Mouse (Mus musculus): Measurements from ENCODE around the gene Dusp6. TPM values are rescaled to one million over a fixed set of nuclear protein-coding genes. Genes with fewer than 3 reads are reported as not detected.

The Dusp6 gene
- polyA plus RNA-seq, 1 experiment from 2014 or later = 98.5 TPM

DNA sequence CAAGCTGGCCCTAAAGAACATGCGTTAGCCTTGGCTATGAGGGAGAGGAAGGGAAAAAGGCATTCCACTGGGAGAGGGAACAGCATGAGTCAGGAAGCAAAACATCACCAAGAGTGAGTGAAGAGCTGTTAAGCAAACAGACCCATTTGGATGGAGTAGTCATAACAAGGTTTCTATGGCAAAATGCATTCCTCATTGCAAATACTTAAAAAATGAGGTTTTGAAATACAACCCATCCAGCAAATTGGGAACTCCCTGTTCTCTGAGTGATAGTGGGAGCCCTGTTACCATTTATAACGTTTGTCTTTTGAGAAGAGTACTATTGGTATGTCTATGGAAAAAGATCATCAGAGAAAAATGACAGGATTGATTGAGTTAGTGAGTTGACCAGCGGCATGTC, 34.7 kb downstream of the Dusp6 start:
- H3K9ac ChIP-seq (ENCODE audit: low read depth, low read length) = no peak overlapping the region
- no peaks in the 10 kb centered on the region for H3K36me3 ChIP-seq (ENCODE audit: control insufficient read depth, insufficient read depth, low read length)
- WGBS = 66% methylated on average over 3 of the region's 3 CpGs
- H3K27ac ChIP-seq (ENCODE audit: low read depth, low read length) = no peak overlapping the region
- no peaks in the 10 kb centered on the region for H3K9me3 ChIP-seq (ENCODE audit: control insufficient read depth, low read length)
- no peaks in the 10 kb centered on the region for H3K27me3 ChIP-seq (ENCODE audit: control insufficient read depth, insufficient read depth, low read length)
- no peak for ATAC-seq (ENCODE audit: low FRiP score, low TSS enrichment)
- H3K4me1 ChIP-seq (ENCODE audit: control insufficient read depth, insufficient read depth, low read length) = peaks cover 11% of the 10 kb centered on the region; the same call in 1 of the 2 replicates
- no peak overlapping the region for H3K4me2 ChIP-seq (replicated peaks; ENCODE audit: low read depth, low read length)
- H3K4me3 ChIP-seq (ENCODE audit: low read length) = no peak overlapping the region

- H3K9me3 ChIP-seq (ENCODE audit: control insufficient read depth, low read length) = no peaks in the 10 kb centered on the region
- 30% methylated on average over 18 of the region's 18 CpGs for WGBS
- H3K4me1 ChIP-seq (ENCODE audit: control insufficient read depth, insufficient read depth, low read length) = peaks cover 11% of the 10 kb centered on the region; the same call in 1 of the 2 replicates
- no peak overlapping the region for H3K9ac ChIP-seq (ENCODE audit: low read depth, low read length)
- H3K4me3 ChIP-seq (ENCODE audit: low read length) = no peak overlapping the region
- H3K36me3 ChIP-seq (ENCODE audit: control insufficient read depth, insufficient read depth, low read length) = no peaks in the 10 kb centered on the region
- H3K27ac ChIP-seq (ENCODE audit: low read depth, low read length) = no peak overlapping the region
- peak overlapping the region; percentile 17; the same call in 1 of the 2 replicates for H3K4me2 ChIP-seq (replicated peaks; ENCODE audit: low read depth, low read length)
- peak; percentile 35; the same call in 1 of the 2 replicates for ATAC-seq (ENCODE audit: low FRiP score, low TSS enrichment)
- H3K27me3 ChIP-seq (ENCODE audit: control insufficient read depth, insufficient read depth, low read length) = no peaks in the 10 kb centered on the region
Observed at GRCm38 (mm10) chr10:99298328-99299295, 35.6 kb downstream of the Dusp6 start.

GRCm38 (mm10) chr10:99299303-99299702, 36.3 kb downstream of the Dusp6 start:
- Histone ChIP-seq H3K27me3 (ENCODE audit: control insufficient read depth, insufficient read depth, low read length) (no peaks in the 10 kb centered on the region), H3K36me3 (ENCODE audit: control insufficient read depth, insufficient read depth, low read length) (no peaks in the 10 kb centered on the region), H3K9me3 (ENCODE audit: control insufficient read depth, low read length) (no peaks in the 10 kb centered on the region), H3K4me3 (ENCODE audit: low read length) (no peak overlapping the region), H3K4me1 (ENCODE audit: control insufficient read depth, insufficient read depth, low read length) (peaks cover 11% of the 10 kb centered on the region; the same call in 1 of the 2 replicates), H3K27ac (ENCODE audit: low read depth, low read length) (no peak overlapping the region), H3K4me2 (replicated peaks; ENCODE audit: low read depth, low read length) (peak overlapping the region; percentile 17; the same call in 1 of the 2 replicates), H3K9ac (ENCODE audit: low read depth, low read length) (no peak overlapping the region)
- 18% methylated on average over 9 of the region's 9 CpGs for WGBS
- no peak for ATAC-seq (ENCODE audit: low FRiP score, low TSS enrichment)

DNA sequence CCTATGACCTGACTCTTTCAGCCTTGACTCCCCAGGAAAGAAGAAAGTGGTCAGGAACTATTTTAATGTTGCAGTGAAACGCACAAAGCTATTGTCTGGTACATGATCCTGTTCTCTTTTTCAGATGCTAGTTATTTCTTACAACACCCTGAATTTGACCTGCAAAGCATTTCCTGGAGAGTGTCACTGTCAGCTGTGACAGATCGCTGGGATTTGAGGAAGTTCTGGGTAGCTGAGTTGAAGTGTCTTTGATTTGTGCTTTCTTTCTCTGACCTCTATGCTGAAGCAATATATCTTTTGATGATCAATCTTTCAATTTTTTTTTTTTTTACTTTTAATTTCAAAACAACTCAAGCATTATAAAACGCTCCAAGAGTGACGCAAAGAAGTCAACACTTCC, 39.0 kb downstream of the Dusp6 start:
- H3K4me1 ChIP-seq (ENCODE audit: control insufficient read depth, insufficient read depth, low read length) = peaks cover 11% of the 10 kb centered on the region; the same call in 1 of the 2 replicates
- no peaks in the 10 kb centered on the region for H3K27me3 ChIP-seq (ENCODE audit: control insufficient read depth, insufficient read depth, low read length)
- ATAC-seq (ENCODE audit: low FRiP score, low TSS enrichment) = no peak
- WGBS = 30% methylated on average over 4 of the region's 4 CpGs
- H3K9ac ChIP-seq (ENCODE audit: low read depth, low read length) = no peak overlapping the region
- no peaks in the 10 kb centered on the region for H3K9me3 ChIP-seq (ENCODE audit: control insufficient read depth, low read length)
- H3K4me3 ChIP-seq (ENCODE audit: low read length) = no peak overlapping the region
- no peak overlapping the region for H3K4me2 ChIP-seq (replicated peaks; ENCODE audit: low read depth, low read length)
- no peaks in the 10 kb centered on the region for H3K36me3 ChIP-seq (ENCODE audit: control insufficient read depth, insufficient read depth, low read length)
- H3K27ac ChIP-seq (ENCODE audit: low read depth, low read length) = no peak overlapping the region

DNA sequence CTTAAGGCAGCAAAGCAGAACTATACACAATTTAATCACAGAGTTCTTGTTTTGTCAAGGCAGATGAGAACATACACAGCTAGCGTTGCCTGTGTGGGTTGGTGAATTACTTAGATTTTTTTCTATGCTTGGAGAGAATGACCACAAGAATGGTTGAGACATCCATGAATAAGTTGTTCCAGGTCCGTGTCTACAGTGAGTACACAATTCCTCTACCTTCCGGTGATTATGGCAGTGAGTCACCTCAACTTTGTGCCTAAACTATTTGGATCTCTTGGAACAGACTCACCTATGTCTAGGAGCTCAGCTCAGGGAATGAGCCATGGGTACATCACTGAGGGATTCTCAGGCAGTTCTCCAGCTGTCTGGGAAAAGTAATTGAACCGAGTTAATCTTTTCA, 45.8 kb downstream of the Dusp6 start:
- Histone ChIP-seq H3K27ac (ENCODE audit: low read depth, low read length) (no peak overlapping the region), H3K9me3 (ENCODE audit: control insufficient read depth, low read length) (no peaks in the 10 kb centered on the region), H3K4me2 (replicated peaks; ENCODE audit: low read depth, low read length) (no peak overlapping the region), H3K4me1 (ENCODE audit: control insufficient read depth, insufficient read depth, low read length) (no peaks in the 10 kb centered on the region), H3K4me3 (ENCODE audit: low read length) (no peak overlapping the region), H3K27me3 (ENCODE audit: control insufficient read depth, insufficient read depth, low read length) (no peaks in the 10 kb centered on the region), H3K36me3 (ENCODE audit: control insufficient read depth, insufficient read depth, low read length) (no peaks in the 10 kb centered on the region), H3K9ac (ENCODE audit: low read depth, low read length) (no peak overlapping the region)
- WGBS = 96% methylated on average over 4 of the region's 4 CpGs
- ATAC-seq (ENCODE audit: low FRiP score, low TSS enrichment) = no peak

GRCm38 (mm10) chr10:99309617-99310016, 46.6 kb downstream of the Dusp6 start:
- no peak for ATAC-seq (ENCODE audit: low FRiP score, low TSS enrichment)
- H3K9ac ChIP-seq (ENCODE audit: low read depth, low read length) = no peak overlapping the region
- H3K27me3 ChIP-seq (ENCODE audit: control insufficient read depth, insufficient read depth, low read length) = no peaks in the 10 kb centered on the region
- H3K4me2 ChIP-seq (replicated peaks; ENCODE audit: low read depth, low read length) = no peak overlapping the region
- H3K9me3 ChIP-seq (ENCODE audit: control insufficient read depth, low read length) = no peaks in the 10 kb centered on the region
- H3K36me3 ChIP-seq (ENCODE audit: control insufficient read depth, insufficient read depth, low read length) = no peaks in the 10 kb centered on the region
- H3K4me3 ChIP-seq (ENCODE audit: low read length) = no peak overlapping the region
- no peaks in the 10 kb centered on the region for H3K4me1 ChIP-seq (ENCODE audit: control insufficient read depth, insufficient read depth, low read length)
- no peak overlapping the region for H3K27ac ChIP-seq (ENCODE audit: low read depth, low read length)
- WGBS = 78% methylated on average over 9 of the region's 9 CpGs

- H3K9me3 ChIP-seq (ENCODE audit: control insufficient read depth, low read length) = no peaks in the 10 kb centered on the region
- H3K4me1 ChIP-seq (ENCODE audit: control insufficient read depth, insufficient read depth, low read length) = no peaks in the 10 kb centered on the region
- 67% methylated on average over 10 of the region's 10 CpGs for WGBS
- ATAC-seq (ENCODE audit: low FRiP score, low TSS enrichment) = no peak
- H3K9ac ChIP-seq (ENCODE audit: low read depth, low read length) = no peak overlapping the region
- no peaks in the 10 kb centered on the region for H3K27me3 ChIP-seq (ENCODE audit: control insufficient read depth, insufficient read depth, low read length)
- H3K4me3 ChIP-seq (ENCODE audit: low read length) = no peak overlapping the region
- H3K4me2 ChIP-seq (replicated peaks; ENCODE audit: low read depth, low read length) = no peak overlapping the region
- H3K27ac ChIP-seq (ENCODE audit: low read depth, low read length) = no peak overlapping the region
- no peaks in the 10 kb centered on the region for H3K36me3 ChIP-seq (ENCODE audit: control insufficient read depth, insufficient read depth, low read length)
Observed at GRCm38 (mm10) chr10:99310204-99310603, 47.2 kb downstream of the Dusp6 start.

- WGBS = 83% methylated on average over 1 of the region's 1 CpGs
- no peak overlapping the region for H3K27ac ChIP-seq (ENCODE audit: low read depth, low read length)
- no peak for ATAC-seq (ENCODE audit: low FRiP score, low TSS enrichment)
Observed at GRCm38 (mm10) chr10:99311956-99312355, 48.9 kb downstream of the Dusp6 start.

DNA sequence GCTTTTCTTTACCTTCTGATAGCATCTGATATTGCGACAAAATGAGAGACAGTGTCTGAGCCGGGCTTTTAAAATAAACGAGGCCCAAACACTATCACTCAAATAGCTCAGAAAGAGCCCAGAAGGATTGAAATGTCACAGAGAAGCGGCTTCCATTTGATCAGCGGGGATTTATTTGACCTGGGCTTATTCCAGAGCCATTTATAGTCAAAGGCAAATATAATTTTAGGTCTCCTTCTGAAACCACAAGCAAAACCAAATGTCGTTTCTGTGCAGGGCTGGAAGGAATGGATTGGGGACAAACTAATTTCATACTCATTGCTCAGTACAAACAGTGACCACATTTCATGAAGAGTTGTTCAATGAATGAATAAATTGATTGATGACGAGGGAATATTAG, 51.3 kb downstream of the Dusp6 start:
- H3K36me3 ChIP-seq (ENCODE audit: control insufficient read depth, insufficient read depth, low read length) = no peaks in the 10 kb centered on the region
- no peak for ATAC-seq (ENCODE audit: low FRiP score, low TSS enrichment)
- H3K9ac ChIP-seq (ENCODE audit: low read depth, low read length) = no peak overlapping the region
- H3K27me3 ChIP-seq (ENCODE audit: control insufficient read depth, insufficient read depth, low read length) = no peaks in the 10 kb centered on the region
- H3K4me3 ChIP-seq (ENCODE audit: low read length) = no peak overlapping the region
- H3K27ac ChIP-seq (ENCODE audit: low read depth, low read length) = no peak overlapping the region
- 79% methylated on average over 7 of the region's 7 CpGs for WGBS
- H3K9me3 ChIP-seq (ENCODE audit: control insufficient read depth, low read length) = no peaks in the 10 kb centered on the region
- no peak overlapping the region for H3K4me2 ChIP-seq (replicated peaks; ENCODE audit: low read depth, low read length)
- H3K4me1 ChIP-seq (ENCODE audit: control insufficient read depth, insufficient read depth, low read length) = no peaks in the 10 kb centered on the region

More at GRCm38 (mm10) chr10:99311956-99312355, 48.9 kb downstream of the Dusp6 start:
- no peaks in the 10 kb centered on the region for H3K27me3 ChIP-seq (ENCODE audit: control insufficient read depth, insufficient read depth, low read length)
- H3K36me3 ChIP-seq (ENCODE audit: control insufficient read depth, insufficient read depth, low read length) = no peaks in the 10 kb centered on the region
- no peaks in the 10 kb centered on the region for H3K4me1 ChIP-seq (ENCODE audit: control insufficient read depth, insufficient read depth, low read length)
- H3K9ac ChIP-seq (ENCODE audit: low read depth, low read length) = no peak overlapping the region
- H3K4me2 ChIP-seq (replicated peaks; ENCODE audit: low read depth, low read length) = no peak overlapping the region
- H3K9me3 ChIP-seq (ENCODE audit: control insufficient read depth, low read length) = no peaks in the 10 kb centered on the region
- no peak overlapping the region for H3K4me3 ChIP-seq (ENCODE audit: low read length)

All from kidney, embryonic 14.5 days (tissue).